Mouse (Mus musculus): ENCODE results near the gene Nutm2. TPM values are rescaled to one million over a fixed set of nuclear protein-coding genes. Genes with fewer than 3 reads are reported as not detected.
"Not testable (repeated sequence)": the region's sequence is repeated elsewhere in the genome, so short reads cannot be mapped to it uniquely, and the experiment has no call there.

Nutm2 gene
- polyA plus RNA-seq, 1 experiment from 2014 or later = not detected

DNA sequence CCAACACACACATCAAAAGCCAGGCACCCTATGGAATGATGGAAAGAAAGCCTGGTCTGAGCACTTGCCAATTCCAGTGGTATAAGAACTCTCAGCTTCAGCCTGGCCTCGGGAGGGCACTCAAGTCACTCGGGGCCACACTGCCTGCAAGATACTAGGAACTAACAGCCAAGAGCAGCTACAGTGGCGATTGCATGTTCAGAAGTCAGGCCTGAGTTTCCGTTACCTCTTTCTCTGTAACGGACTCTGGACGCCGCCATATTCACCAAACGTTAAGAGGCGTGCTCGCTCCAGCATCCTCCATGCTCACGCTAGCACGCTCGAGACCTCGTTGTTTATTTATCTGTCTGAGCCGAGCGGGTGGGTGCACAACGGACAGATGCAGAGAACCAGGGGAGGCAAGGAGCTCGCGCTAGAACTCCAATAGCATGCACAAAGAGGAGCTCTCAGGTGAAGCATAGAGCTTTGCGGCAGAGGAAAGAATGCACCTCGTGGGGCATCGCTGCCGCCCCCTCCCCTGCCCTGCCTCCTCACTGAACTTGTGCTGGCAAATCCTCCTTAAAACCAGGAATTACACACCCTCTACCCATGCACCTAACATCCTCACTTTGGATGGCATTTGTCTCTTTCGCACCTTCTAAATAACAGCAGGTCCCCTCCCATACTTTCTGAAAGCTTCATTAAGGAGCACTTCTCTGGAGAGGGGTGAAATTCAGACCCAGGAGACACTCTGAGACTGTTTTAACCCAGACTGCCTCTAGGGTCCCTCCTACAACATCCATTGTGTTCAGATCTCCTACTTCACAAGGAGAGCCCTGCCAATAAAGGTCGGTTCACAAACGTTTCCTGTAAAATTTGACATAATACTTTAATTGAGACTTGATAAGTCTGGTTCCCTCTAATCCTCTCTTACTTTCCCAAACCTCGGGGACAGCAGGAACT is 2.2 kb upstream of the Nutm2 start:
- WGBS = 29% methylated on average over 27 of the region's 27 CpGs
- H3K4me2 ChIP-seq = peak overlapping the region; percentile 37
- H3K27me3 ChIP-seq = no peaks in the 10 kb centered on the region
- H3K36me3 ChIP-seq = no peaks in the 10 kb centered on the region
- H3K9me3 ChIP-seq = no peaks in the 10 kb centered on the region
- peak overlapping the region; percentile 19 for H3K4me3 ChIP-seq
- H3K4me1 ChIP-seq = no peaks in the 10 kb centered on the region
- ATAC-seq (ENCODE audit: insufficient number of reproducible peaks, low FRiP score, low TSS enrichment, low read depth) = no peak
- no peak overlapping the region for H3K27ac ChIP-seq
- no peak overlapping the region for H3K9ac ChIP-seq

DNA sequence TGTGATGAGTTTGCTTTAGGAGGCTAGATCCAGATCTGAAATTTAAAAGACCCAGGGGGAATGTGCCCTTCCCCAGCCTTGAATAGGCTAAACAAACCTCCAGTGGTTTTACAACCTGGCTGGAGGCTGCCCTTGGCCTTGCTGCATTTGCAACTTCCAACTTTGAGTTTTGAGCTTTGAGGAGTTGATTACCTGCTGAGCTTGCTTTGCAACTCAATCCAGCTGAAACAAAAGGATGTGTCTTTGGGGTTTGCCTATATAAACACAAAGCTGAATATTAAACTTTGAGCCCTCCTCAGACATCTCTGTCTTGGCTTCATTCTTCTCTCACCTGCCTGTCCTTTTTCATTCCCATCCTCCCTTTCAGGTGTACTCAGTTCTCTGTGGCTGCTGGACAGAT is 21.4 kb downstream of the Nutm2 start:
- H3K4me2 ChIP-seq; ATAC-seq (ENCODE audit: insufficient number of reproducible peaks, low FRiP score, low TSS enrichment, low read depth); H3K4me1 ChIP-seq; H3K9me3 ChIP-seq; H3K9ac ChIP-seq; H3K4me3 ChIP-seq; H3K27ac ChIP-seq; H3K36me3 ChIP-seq; H3K27me3 ChIP-seq: not testable (repeated sequence)

DNA sequence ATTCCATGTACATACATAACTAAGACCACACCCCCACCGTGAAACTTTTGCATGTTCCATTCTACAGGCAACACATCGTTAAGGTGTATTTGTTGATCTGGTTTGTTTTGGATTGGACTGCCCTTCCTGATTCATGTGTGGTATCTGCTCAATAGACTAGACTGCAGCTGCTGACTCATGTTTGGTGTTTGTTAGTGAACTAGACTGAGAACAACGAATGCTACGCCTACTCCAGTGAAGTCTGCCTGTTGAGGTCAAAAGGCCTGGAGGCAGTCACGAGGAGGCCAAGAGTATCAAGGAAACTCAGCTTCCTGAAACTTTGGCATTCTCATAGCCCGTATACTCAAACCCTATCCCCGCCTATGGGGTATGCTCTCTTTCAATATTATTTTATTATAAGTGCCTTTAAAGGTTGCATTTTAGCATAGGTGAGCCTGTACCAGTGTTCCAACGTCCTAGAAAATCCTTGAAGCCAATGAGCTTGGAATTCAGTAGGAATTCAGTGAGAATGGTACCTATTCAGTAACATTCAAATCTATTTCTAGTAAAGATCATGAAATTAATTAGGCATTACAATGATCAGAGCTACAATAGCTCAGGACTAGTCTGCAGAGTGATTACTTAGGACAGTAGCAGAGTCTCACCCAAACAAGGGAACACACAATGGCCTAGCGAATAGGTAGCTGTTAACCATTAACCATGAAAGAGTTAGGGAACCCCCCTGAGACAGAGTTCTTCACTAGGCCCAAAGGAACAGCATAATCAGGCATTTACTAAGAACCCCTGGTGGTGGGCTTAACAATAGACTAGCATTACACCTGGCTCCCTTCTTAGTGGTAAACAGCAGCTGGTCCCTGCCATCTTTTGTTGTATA is 43.6 kb downstream of the Nutm2 start:
- ATAC-seq (ENCODE audit: insufficient number of reproducible peaks, low FRiP score, low TSS enrichment, low read depth); H3K4me2 ChIP-seq; H3K4me1 ChIP-seq; H3K27me3 ChIP-seq; H3K36me3 ChIP-seq; H3K4me3 ChIP-seq; H3K27ac ChIP-seq; H3K9me3 ChIP-seq; H3K9ac ChIP-seq: not testable (repeated sequence)
- WGBS = 82% methylated on average over 9 of the region's 9 CpGs

Other genes starting within 250 kb of the Nutm2 start
- not detected in 2 replicates for gene Gm906, start 217.0 kb upstream of the Nutm2 start, polyA plus RNA-seq (2015; fragmentation: Nextera tagmentation; extraction: Ambion mirVana)
- gene Fbxw17, start 49.4 kb upstream of the Nutm2 start, polyA plus RNA-seq (2015; fragmentation: Nextera tagmentation; extraction: Ambion mirVana) = 28.4 and 34.1 TPM in 2 replicates
- gene Gm47429, start 23.4 kb upstream of the Nutm2 start, polyA plus RNA-seq (2015; fragmentation: Nextera tagmentation; extraction: Ambion mirVana) = not detected in 2 replicates
- not detected in 2 replicates for gene Gm904, start 175.9 kb downstream of the Nutm2 start, polyA plus RNA-seq (2015; fragmentation: Nextera tagmentation; extraction: Ambion mirVana)
- gene Gm8765, start 231.0 kb downstream of the Nutm2 start, polyA plus RNA-seq (2015; fragmentation: Nextera tagmentation; extraction: Ambion mirVana) = not detected in 2 replicates